Mouse (Mus musculus) stomach, embryonic 14.5 days (tissue): Measurements from ENCODE around the gene Trim28. TPM values are rescaled to one million over a fixed set of nuclear protein-coding genes. Genes with fewer than 3 reads are reported as not detected.

ENCODE experiments used
- ATAC-seq: fragments of 200-750 bp; cut with Nextera tagmentation; 2 replicates; pipeline ENCODE4 v1.8.0; 2017; ENCODE audit warnings: low read depth, moderate TSS enrichment; ENCODE audit not compliant: insufficient number of reproducible peaks, insufficient read depth, low FRiP score
- H3K27ac ChIP-seq: fragments of 300-500 bp; sonication (generic); 2 replicates; pipeline ENCODE4 v1.5.1; 2014; ENCODE audit warnings: mild to moderate bottlenecking, low read length, moderate library complexity, mixed read lengths
- H3K27me3 ChIP-seq: fragments of 300-500 bp; sonication (generic); 2 replicates; pipeline ENCODE4 v1.6.1; 2014; ENCODE audit warnings: low read length, control low read depth, mixed read lengths; ENCODE audit not compliant: control insufficient read depth, insufficient read depth
- H3K36me3 ChIP-seq: fragments of 300-500 bp; sonication (generic); 2 replicates; pipeline ENCODE4 v1.6.1; 2014; ENCODE audit warnings: mild to moderate bottlenecking, control low read depth, low read length, moderate library complexity, mixed read lengths; ENCODE audit not compliant: control insufficient read depth, insufficient read depth
- H3K4me1 ChIP-seq: fragments of 300-500 bp; sonication (generic); 2 replicates; pipeline ENCODE4 v1.6.1; 2014; ENCODE audit warnings: low read length, control low read depth, mixed read lengths; ENCODE audit not compliant: control insufficient read depth, insufficient read depth
- H3K4me2 ChIP-seq: fragments of 300-500 bp; sonication (generic); replicated peaks from 2 replicates; pipeline ENCODE4 v1.6.1; 2014; ENCODE audit warnings: low read depth, low read length, control low read depth
- H3K4me3 ChIP-seq: fragments of 300-500 bp; sonication (generic); 2 replicates; pipeline ENCODE4 v1.5.1; 2014; ENCODE audit warnings: low read depth, low read length, control low read depth
- H3K9ac ChIP-seq: fragments of 300-500 bp; sonication (generic); replicated peaks from 2 replicates; pipeline ENCODE4 v1.6.1; 2014; ENCODE audit warnings: low read depth, mild to moderate bottlenecking, control low read depth, low read length, moderate library complexity, mixed read lengths
- H3K9me3 ChIP-seq: fragments of 300-500 bp; sonication (generic); 2 replicates; pipeline ENCODE4 v1.6.1; 2016; ENCODE audit warnings: low read depth, low read length, control low read depth; ENCODE audit not compliant: control insufficient read depth
- WGBS: fragments of 180-500 bp; shearing (Covaris S2); extraction: QIAGEN DNeasy Blood & Tissue Kit; methylation state at CpG from one replicate; pipeline ENCODE4 v1.1.7; 2014; 5-methylcytosine and 5-hydroxymethylcytosine counted together
- polyA plus RNA-seq: library from polyadenylated mRNA; unstranded; fragments of >200 nt; fragmentation: Nextera tagmentation; extraction: Ambion mirVana; gene quantifications from 2 replicates; pipeline ENCODE4 v1.2.1, GENCODE M21; 2014

Trim28 gene
- polyA plus RNA-seq, 1 experiment from 2014 or later: 397 TPM

DNA sequence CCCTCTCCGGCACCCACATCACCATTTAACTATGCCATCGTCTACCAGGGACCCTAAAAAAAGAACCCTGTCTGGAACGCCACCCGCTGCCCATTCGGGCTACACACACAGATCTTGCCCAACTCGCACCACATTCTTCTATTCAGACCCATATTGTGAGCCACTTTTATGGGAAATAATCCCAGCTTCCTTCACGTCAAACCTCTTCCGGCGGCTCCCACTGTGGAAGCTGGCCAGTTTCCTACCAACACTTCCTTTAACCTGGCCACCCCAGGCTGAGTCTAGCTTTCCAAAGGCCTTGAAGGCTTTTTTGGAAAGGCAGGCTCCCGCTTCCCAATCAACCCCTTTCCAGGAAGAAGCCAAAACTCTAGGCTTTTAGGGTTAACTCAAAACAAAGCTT is 7.6 kb downstream of the Trim28 start:
- H3K4me3 ChIP-seq: no peak overlapping the region
- WGBS: 85% methylated on average over 10 of the region's 10 CpGs

DNA sequence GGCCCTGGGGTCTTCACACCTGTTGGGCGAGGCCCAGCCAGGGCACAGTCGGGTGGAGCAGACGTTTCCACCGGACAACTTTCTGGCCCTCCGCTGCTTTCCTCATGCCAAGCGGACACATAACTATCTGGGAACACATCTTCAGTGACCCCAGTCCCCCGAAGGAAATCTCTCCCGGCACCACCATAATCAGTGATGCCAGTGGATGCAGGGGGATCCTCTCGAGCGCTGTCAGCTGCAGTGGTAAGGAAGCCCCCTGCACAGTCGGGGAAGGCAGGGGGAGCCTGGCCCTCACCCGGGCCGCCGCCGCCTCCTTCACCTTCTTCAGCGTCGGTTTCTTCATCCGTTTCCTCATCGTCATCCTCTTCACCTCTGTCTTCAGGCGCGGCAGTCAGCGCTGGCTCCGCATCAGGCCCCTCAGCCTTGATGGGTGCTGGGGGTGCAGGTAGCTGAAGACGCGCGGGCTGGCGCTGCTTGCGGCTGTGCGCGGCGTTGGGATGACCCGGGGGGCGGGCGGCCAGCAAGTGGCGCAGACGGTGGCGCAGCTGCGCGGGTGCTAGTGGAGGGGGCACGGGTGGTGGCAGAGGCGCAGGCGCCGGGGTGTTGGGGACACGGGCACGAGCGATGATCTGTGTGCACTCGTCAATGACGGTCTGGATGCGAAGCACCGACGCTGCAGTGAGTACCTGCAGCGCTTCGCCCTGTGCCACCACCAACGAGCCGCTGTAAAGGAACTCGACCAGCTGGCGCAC is 8.6 kb downstream of the Trim28 start:
- no peak overlapping the region for H3K27ac ChIP-seq
- no peak overlapping the region for H3K9ac ChIP-seq
- WGBS: 47% methylated on average over 56 of the region's 57 CpGs
- peaks cover 8% of the 10 kb centered on the region; the same call in 1 of the 2 replicates for H3K4me1 ChIP-seq
- H3K27me3 ChIP-seq: no peaks in the 10 kb centered on the region
- H3K36me3 ChIP-seq: peaks cover 25% of the 10 kb centered on the region
- H3K4me3 ChIP-seq: no peak overlapping the region
- H3K4me2 ChIP-seq: no peak overlapping the region
- ATAC-seq: no peak
- no peaks in the 10 kb centered on the region for H3K9me3 ChIP-seq

More for the DNA sequence above, 7.6 kb downstream of the Trim28 start:
- ATAC-seq: no peak
- Histone ChIP-seq H3K36me3 (peaks cover 25% of the 10 kb centered on the region), H3K27ac (no peak overlapping the region), H3K4me2 (no peak overlapping the region), H3K9me3 (no peaks in the 10 kb centered on the region), H3K9ac (no peak overlapping the region), H3K27me3 (no peaks in the 10 kb centered on the region), H3K4me1 (peaks cover 8% of the 10 kb centered on the region; the same call in 1 of the 2 replicates)

- Histone ChIP-seq H3K27ac (peak overlapping the region; percentile 89), H3K4me2 (peak overlapping the region; percentile 69), H3K9ac (peak overlapping the region; percentile 57), H3K4me3 (peak overlapping the region; percentile 49), H3K4me1 (peaks cover 8% of the 10 kb centered on the region; the same call in 1 of the 2 replicates), H3K36me3 (peaks cover 25% of the 10 kb centered on the region), H3K27me3 (no peaks in the 10 kb centered on the region), H3K9me3 (no peaks in the 10 kb centered on the region)
- ATAC-seq: peak; percentile 85
- 0% methylated on average over 42 of the region's 42 CpGs for WGBS
Observed at GRCm38 (mm10) chr7:13009143-13010004, 10.5 kb downstream of the Trim28 start.

GRCm38 (mm10) chr7:13010005-13010908 is 11.3 kb downstream of the Trim28 start, which contains the start of gene Zbtb45:
Zbtb45 (minus strand) TSS chr7:13010034.
- WGBS: 12% methylated on average over 26 of the region's 26 CpGs
- H3K9me3 ChIP-seq: no peaks in the 10 kb centered on the region
- peak within 1 kb of the TSS; percentile 89 for H3K27ac ChIP-seq
- peak within 1 kb of the TSS; percentile 69 for H3K4me2 ChIP-seq
- ATAC-seq: no peak
- peaks cover 8% of the 10 kb centered on the region; the same call in 1 of the 2 replicates for H3K4me1 ChIP-seq
- peak within 1 kb of the TSS; percentile 57 for H3K9ac ChIP-seq
- peaks cover 25% of the 10 kb centered on the region for H3K36me3 ChIP-seq
- H3K27me3 ChIP-seq: no peaks in the 10 kb centered on the region
- peak within 1 kb of the TSS; percentile 49 for H3K4me3 ChIP-seq

DNA sequence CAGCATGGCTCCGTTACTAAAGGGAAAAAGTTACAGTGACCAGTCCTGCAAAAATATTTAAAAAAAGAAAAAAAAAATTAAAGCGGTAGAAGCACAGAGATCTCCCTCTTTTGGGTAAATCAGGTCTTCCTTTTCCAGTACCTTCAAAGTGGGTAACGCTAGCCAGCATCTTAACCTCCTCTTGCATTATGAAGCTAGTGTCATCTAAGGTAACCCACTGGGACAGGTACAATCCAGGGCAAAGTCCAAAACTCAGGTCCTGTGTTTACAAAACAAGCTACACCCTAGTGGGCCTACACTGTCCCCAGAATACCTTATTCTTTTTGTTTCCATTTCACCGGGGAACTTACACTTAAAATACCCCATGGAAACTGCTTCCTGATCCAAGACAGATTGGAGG is 14.8 kb downstream of the Trim28 start:
- no peaks in the 10 kb centered on the region for H3K27me3 ChIP-seq
- no peak overlapping the region for H3K4me2 ChIP-seq
- H3K9ac ChIP-seq: no peak overlapping the region
- no peaks in the 10 kb centered on the region for H3K36me3 ChIP-seq
- no peak for ATAC-seq
- H3K9me3 ChIP-seq: no peaks in the 10 kb centered on the region
- WGBS: 71% methylated on average over 4 of the region's 4 CpGs
- H3K4me3 ChIP-seq: no peak overlapping the region
- peaks cover 4% of the 10 kb centered on the region; the same call in 1 of the 2 replicates for H3K4me1 ChIP-seq
- H3K27ac ChIP-seq: no peak overlapping the region

- Histone ChIP-seq H3K9ac (no peak overlapping the region), H3K4me1 (peaks cover 4% of the 10 kb centered on the region; the same call in 1 of the 2 replicates), H3K4me2 (no peak overlapping the region), H3K27ac (no peak overlapping the region), H3K27me3 (no peaks in the 10 kb centered on the region), H3K9me3 (no peaks in the 10 kb centered on the region), H3K36me3 (no peaks in the 10 kb centered on the region), H3K4me3 (no peak overlapping the region)
- no peak for ATAC-seq
- WGBS: 37% methylated on average over 6 of the region's 6 CpGs
Observed at GRCm38 (mm10) chr7:13014275-13014839, 15.4 kb downstream of the Trim28 start.

DNA sequence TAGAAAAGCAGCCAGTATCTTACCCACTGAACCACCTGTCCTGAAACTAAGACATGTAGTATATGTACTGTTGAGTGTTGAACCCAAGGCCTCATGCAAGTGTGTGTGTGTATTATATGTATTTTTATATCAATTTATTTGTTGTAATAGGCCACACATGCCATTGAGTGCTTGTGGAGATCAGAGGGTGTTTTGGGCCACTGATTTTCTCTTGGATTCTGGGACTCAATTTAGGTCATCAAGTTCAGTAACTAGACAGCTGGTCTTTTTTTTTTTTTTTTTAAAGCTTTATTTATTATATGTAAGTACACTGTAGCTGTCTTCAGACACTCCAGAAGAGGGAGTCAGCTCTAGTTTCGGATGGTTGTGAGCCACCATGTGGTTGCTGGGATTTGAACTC is 16.3 kb downstream of the Trim28 start:
- H3K27ac ChIP-seq: no peak overlapping the region
- WGBS: 88% methylated on average over 1 of the region's 1 CpGs
- H3K27me3 ChIP-seq: no peaks in the 10 kb centered on the region
- peaks cover 4% of the 10 kb centered on the region; the same call in 1 of the 2 replicates for H3K4me1 ChIP-seq
- H3K4me2 ChIP-seq: no peak overlapping the region
- H3K9ac ChIP-seq: no peak overlapping the region
- H3K9me3 ChIP-seq: no peaks in the 10 kb centered on the region
- no peaks in the 10 kb centered on the region for H3K36me3 ChIP-seq
- no peak overlapping the region for H3K4me3 ChIP-seq
- ATAC-seq: no peak
